Mouse (Mus musculus) limb, embryonic 11.5 days (tissue): ENCODE measurements around the gene Gm10197. TPM values are rescaled to one million over a fixed set of nuclear protein-coding genes. Genes with fewer than 3 reads are reported as not detected.

ENCODE experiments used
- ATAC-seq: fragments of 200-750 bp; cut with Nextera tagmentation; 2 replicates; pipeline ENCODE4 v1.8.0; 2017; ENCODE audit warnings: low read depth; ENCODE audit not compliant: insufficient number of reproducible peaks, low FRiP score, low TSS enrichment
- DNase-seq: peaks from one replicate; pipeline ENCODE4 v3.0.0-alpha.2; 2015; ENCODE audit warnings: low spot score
- H3K27ac ChIP-seq: fragments of 300-500 bp; sonication (generic); replicated peaks from 2 replicates; pipeline ENCODE4 v1.5.1; 2014; ENCODE audit warnings: low read depth, mild to moderate bottlenecking, low read length
- H3K27me3 ChIP-seq: fragments of 300-500 bp; sonication (generic); 2 replicates; pipeline ENCODE4 v1.6.1; 2014; ENCODE audit warnings: mild to moderate bottlenecking, low read length, mixed read lengths; ENCODE audit not compliant: control insufficient read depth, insufficient read depth
- H3K36me3 ChIP-seq: fragments of 300-500 bp; sonication (generic); 2 replicates; pipeline ENCODE4 v1.6.1; 2014; ENCODE audit warnings: mild to moderate bottlenecking, low read length, moderate library complexity, mixed read lengths; ENCODE audit not compliant: control insufficient read depth, insufficient read depth
- H3K4me1 ChIP-seq: fragments of 300-500 bp; sonication (generic); 2 replicates; pipeline ENCODE4 v1.6.1; 2014; ENCODE audit warnings: low read length, mixed read lengths; ENCODE audit not compliant: control insufficient read depth, insufficient read depth
- H3K4me2 ChIP-seq: fragments of 300-500 bp; sonication (generic); 2 replicates; pipeline ENCODE4 v1.6.1; 2014; ENCODE audit warnings: low read depth, mild to moderate bottlenecking, moderate library complexity; ENCODE audit not compliant: severe bottlenecking
- H3K4me3 ChIP-seq: fragments of 300-500 bp; sonication (generic); 2 replicates; pipeline ENCODE4 v1.5.1; 2014; ENCODE audit warnings: low read depth, low read length
- H3K9ac ChIP-seq: fragments of 300-500 bp; sonication (generic); 2 replicates; pipeline ENCODE4 v1.6.1; 2014; ENCODE audit warnings: mild to moderate bottlenecking, low read length
- H3K9me3 ChIP-seq: fragments of 300-500 bp; sonication (generic); 2 replicates; pipeline ENCODE4 v1.6.1; 2016; ENCODE audit warnings: low read length; ENCODE audit not compliant: control insufficient read depth
- WGBS: fragments of 180-500 bp; shearing (Covaris S2); extraction: QIAGEN DNeasy Blood & Tissue Kit; methylation state at CpG from one replicate; pipeline ENCODE4 v1.1.7; 2014; 5-methylcytosine and 5-hydroxymethylcytosine counted together
- polyA plus RNA-seq: library from polyadenylated mRNA; unstranded; fragments of >200 nt; fragmentation: Nextera tagmentation; extraction: Ambion mirVana; gene quantifications from 2 replicates; pipeline ENCODE4 v1.2.1, GENCODE M21; 2014

The Gm10197 gene
- polyA plus RNA-seq, 1 experiment from 2014 or later, result not detected

- H3K27me3 ChIP-seq, result no peaks in the 10 kb centered on the region
- H3K4me3 ChIP-seq, result no peak overlapping the region
- WGBS, result 23% methylated on average over 6 of the region's 6 CpGs
- H3K9me3 ChIP-seq, result no peaks in the 10 kb centered on the region
- no peaks in the 10 kb centered on the region; the same call in 1 of the 2 replicates for H3K36me3 ChIP-seq
- no peak overlapping the region for H3K9ac ChIP-seq
- no peak overlapping the region for H3K4me2 ChIP-seq
- 0 out of 2 replicates have a peak, but pooled peaks cover 5% of the 10 kb centered on the region for H3K4me1 ChIP-seq
- no peak overlapping the region for H3K27ac ChIP-seq
- ATAC-seq, result no peak
- no peak for DNase-seq
Observed at GRCm38 (mm10) chr19:53340423-53340822, 31.1 kb downstream of the Gm10197 start.

GRCm38 (mm10) chr19:53335241-53335640, 36.3 kb downstream of the Gm10197 start:
- H3K4me1 ChIP-seq, result no peaks in the 10 kb centered on the region
- DNase-seq, result no peak
- no peak overlapping the region for H3K4me2 ChIP-seq
- H3K36me3 ChIP-seq, result peaks cover 5% of the 10 kb centered on the region; the same call in 1 of the 2 replicates
- H3K9me3 ChIP-seq, result no peaks in the 10 kb centered on the region
- ATAC-seq, result no peak
- no peak overlapping the region for H3K4me3 ChIP-seq
- WGBS, result 90% methylated on average over 9 of the region's 9 CpGs
- no peak overlapping the region for H3K9ac ChIP-seq
- no peak overlapping the region for H3K27ac ChIP-seq
- no peaks in the 10 kb centered on the region for H3K27me3 ChIP-seq

- Histone ChIP-seq H3K9ac (no peak overlapping the region), H3K27me3 (no peaks in the 10 kb centered on the region), H3K4me1 (no peaks in the 10 kb centered on the region), H3K9me3 (no peaks in the 10 kb centered on the region), H3K36me3 (peaks cover 5% of the 10 kb centered on the region; the same call in 1 of the 2 replicates), H3K4me2 (no peak overlapping the region), H3K4me3 (no peak overlapping the region), H3K27ac (no peak overlapping the region)
- ATAC-seq (no peak), DNase-seq (no peak)
- WGBS, result 94% methylated on average over 6 of the region's 6 CpGs
Observed at GRCm38 (mm10) chr19:53333730-53334129, 37.8 kb downstream of the Gm10197 start.

GRCm38 (mm10) chr19:53331882-53332500, 39.6 kb downstream of the Gm10197 start:
- H3K36me3 ChIP-seq, result peaks cover 5% of the 10 kb centered on the region; the same call in 1 of the 2 replicates
- H3K27ac ChIP-seq, result no peak overlapping the region
- WGBS, result 93% methylated on average over 21 of the region's 21 CpGs
- no peak overlapping the region for H3K9ac ChIP-seq
- no peaks in the 10 kb centered on the region for H3K4me1 ChIP-seq
- DNase-seq, result no peak
- H3K27me3 ChIP-seq, result no peaks in the 10 kb centered on the region
- no peaks in the 10 kb centered on the region for H3K9me3 ChIP-seq
- H3K4me2 ChIP-seq, result no peak overlapping the region
- no peak overlapping the region for H3K4me3 ChIP-seq
- no peak for ATAC-seq

GRCm38 (mm10) chr19:53329992-53330381, 41.6 kb downstream of the Gm10197 start:
- peak overlapping the region; percentile 71 for H3K9ac ChIP-seq
- WGBS, result under 1% methylated on average over 29 of the region's 29 CpGs
- H3K36me3 ChIP-seq, result peaks cover 5% of the 10 kb centered on the region; the same call in 1 of the 2 replicates
- H3K4me2 ChIP-seq, result peak overlapping the region; percentile 98
- H3K27ac ChIP-seq, result peak overlapping the region; percentile 42; the same call in 1 of the 2 replicates
- peak overlapping the region; percentile 91 for H3K4me3 ChIP-seq
- H3K9me3 ChIP-seq, result no peaks in the 10 kb centered on the region
- DNase-seq (peak; percentile 84), ATAC-seq (peak; percentile 83)
- no peaks in the 10 kb centered on the region for H3K27me3 ChIP-seq
- H3K4me1 ChIP-seq, result peaks cover 8% of the 10 kb centered on the region

DNA sequence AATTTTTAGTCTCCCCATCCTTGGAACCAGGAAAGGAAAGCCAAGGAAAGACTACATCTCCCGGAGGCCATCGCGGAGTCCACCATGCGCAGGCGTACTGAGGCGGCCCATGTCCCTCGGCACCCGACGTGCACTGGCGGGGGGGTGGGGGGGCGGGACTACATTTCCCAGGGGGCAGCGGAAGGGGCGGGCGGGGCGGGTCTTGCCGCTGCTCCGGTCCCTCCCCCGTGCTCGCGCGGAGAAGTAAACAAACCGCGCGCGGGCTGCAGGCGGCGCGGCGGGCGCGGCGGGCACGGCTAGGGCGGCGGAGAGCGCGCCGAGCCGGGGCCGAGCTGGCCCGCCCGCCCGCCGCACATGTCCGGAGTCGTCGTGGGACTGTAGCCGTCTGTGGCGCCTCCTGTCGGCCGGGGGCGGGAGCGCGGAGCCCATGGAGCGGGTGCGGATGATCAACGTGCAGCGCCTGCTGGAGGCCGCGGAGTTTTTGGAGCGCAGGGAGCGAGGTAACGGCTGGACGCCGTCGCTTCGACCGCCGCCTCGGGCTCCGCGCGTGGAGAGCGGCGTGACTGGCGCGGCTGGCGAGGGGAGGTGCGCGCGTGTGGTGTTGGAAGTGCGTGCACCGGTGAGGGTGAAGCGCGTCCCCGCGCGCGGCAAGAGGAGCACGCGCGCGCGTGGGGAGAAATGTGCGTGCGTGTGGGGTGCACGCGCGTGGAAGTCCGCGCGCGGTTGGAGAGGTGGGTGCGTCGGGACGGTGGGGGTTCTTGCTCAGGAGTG, 42.2 kb downstream of the Gm10197 start:
- peak overlapping the region; percentile 98 for H3K4me2 ChIP-seq
- no peaks in the 10 kb centered on the region for H3K9me3 ChIP-seq
- H3K36me3 ChIP-seq, result peaks cover 5% of the 10 kb centered on the region; the same call in 1 of the 2 replicates
- H3K4me1 ChIP-seq, result peaks cover 12% of the 10 kb centered on the region
- DNase-seq, result peak; percentile 92
- H3K27me3 ChIP-seq, result no peaks in the 10 kb centered on the region
- under 1% methylated on average over 106 of the region's 106 CpGs for WGBS
- H3K27ac ChIP-seq, result peak overlapping the region; percentile 42; the same call in 1 of the 2 replicates
- H3K4me3 ChIP-seq, result peak overlapping the region; percentile 91
- H3K9ac ChIP-seq, result peak overlapping the region; percentile 71
- ATAC-seq, result peak; percentile 75

GRCm38 (mm10) chr19:53328116-53328515, 43.5 kb downstream of the Gm10197 start:
- ATAC-seq, result no peak
- no peak overlapping the region for H3K4me3 ChIP-seq
- WGBS, result 76% methylated on average over 9 of the region's 9 CpGs
- no peaks in the 10 kb centered on the region for H3K9me3 ChIP-seq
- H3K9ac ChIP-seq, result no peak overlapping the region
- no peak for DNase-seq
- H3K27me3 ChIP-seq, result no peaks in the 10 kb centered on the region
- no peak overlapping the region for H3K27ac ChIP-seq
- peaks cover 5% of the 10 kb centered on the region; the same call in 1 of the 2 replicates for H3K36me3 ChIP-seq
- H3K4me2 ChIP-seq, result no peak overlapping the region
- H3K4me1 ChIP-seq, result peaks cover 17% of the 10 kb centered on the region

- Histone ChIP-seq H3K27ac (no peak overlapping the region), H3K4me2 (peak overlapping the region; percentile 21), H3K4me1 (peaks cover 17% of the 10 kb centered on the region), H3K36me3 (no peaks in the 10 kb centered on the region), H3K9ac (0 out of 2 replicates have a peak overlapping the region, but pooled peaks have one; percentile 1), H3K27me3 (no peaks in the 10 kb centered on the region), H3K4me3 (no peak overlapping the region), H3K9me3 (no peaks in the 10 kb centered on the region)
- peak; percentile 51 for DNase-seq
- ATAC-seq, result no peak
- WGBS, result 16% methylated on average over 27 of the region's 27 CpGs
Observed at GRCm38 (mm10) chr19:53325578-53326295, 45.8 kb downstream of the Gm10197 start.
